Mouse (Mus musculus) heart, postnatal 0 days (tissue): ENCODE measurements at regions not wholly inside any gene's neighbourhood (a gene's known extent, or its start where the extent isn't known, plus 50 kb on each side); places are given as distances from the start of the nearest gene placed in this dataset.

ENCODE experiments used
- CTCF ChIP-seq: IDR thresholded peaks from 2 replicates; pipeline ENCODE4 v1.5.1; 2016; ENCODE audit warnings: antibody characterized with exemption, control low read depth, low read depth
- EP300 ChIP-seq: IDR thresholded peaks from 2 replicates; pipeline ENCODE4 v1.6.1; 2016; ENCODE audit warnings: antibody characterized with exemption, low read depth

- TF ChIP-seq EP300: no peak
- no peak for TF ChIP-seq CTCF
Measured at GRCm38 (mm10) chr9:51608697-51609456, 156.3 kb upstream of the Arhgap20 start.
